Mouse (Mus musculus): ENCODE measurements around the gene Ednra.

Gene Ednra

DNA sequence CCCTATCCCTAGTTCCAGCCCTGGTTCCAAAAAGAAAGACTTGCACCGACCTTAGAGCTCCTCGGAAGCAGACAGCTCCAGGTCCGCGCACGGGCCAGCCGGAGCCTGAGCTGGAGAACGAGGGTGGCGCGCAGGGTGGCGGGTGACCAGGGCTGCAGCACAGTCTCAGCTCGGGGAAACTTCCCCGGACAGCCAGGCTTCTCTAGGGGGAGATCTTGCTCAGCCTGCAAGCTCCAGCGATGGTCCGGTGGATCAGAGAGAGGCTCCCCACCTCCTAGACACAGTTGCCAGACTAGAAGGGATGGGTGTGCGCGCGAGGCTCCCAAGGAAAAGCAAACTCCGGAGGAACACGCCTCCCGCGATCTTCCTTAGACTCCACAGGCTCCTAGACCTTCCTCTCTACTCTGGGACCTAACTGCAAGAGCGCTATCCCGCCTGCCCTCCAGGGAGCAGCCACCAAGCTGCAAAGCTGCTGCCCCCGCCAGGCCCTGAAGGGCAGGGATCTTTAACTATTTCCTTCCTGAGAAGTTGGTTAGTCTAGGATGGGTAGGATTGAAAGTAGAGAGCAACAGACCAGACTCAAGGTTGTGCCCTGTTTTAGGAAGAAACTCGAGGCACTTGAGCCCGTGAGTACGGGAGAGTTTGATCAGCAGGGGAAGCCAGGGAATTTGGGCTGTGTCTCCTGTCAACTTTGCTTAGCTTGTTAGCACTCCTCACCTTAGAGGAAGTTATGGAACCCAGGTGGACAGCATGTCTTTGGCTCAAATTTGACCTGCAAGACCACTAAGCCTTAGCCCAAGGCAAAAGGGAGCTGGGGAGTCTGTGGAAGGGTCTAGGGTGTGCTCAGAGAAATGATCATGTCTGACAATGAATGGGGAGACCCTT is at the start of gene Ednra:
Ednra (minus strand) TSS at position 419 of the 885 bp plus-strand sequence.
- DNase-seq (ENCODE audit: low read depth) = peak; percentile 26

DNA sequence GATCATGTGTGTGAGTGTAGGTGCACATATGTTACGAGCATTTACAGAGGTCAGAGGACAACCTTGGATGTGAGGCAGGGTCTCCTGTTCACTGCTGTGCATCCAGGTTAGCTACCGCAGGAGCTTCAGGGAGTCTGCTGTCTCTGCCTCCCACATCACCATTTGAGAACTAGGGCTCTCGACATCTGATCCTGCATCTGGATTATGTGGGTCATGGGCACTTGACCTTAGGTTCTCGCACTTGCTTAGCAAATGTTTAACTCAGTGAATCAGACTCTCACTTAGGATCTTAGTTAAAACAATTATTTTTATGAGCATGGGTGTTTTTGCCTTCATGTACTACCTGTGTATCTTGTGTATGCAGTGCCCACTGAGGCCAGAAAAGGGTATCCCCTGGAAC is 49.6 kb upstream of the Ednra start:
- no peak for DNase-seq (ENCODE audit: low read depth)

GRCm38 (mm10) chr8:77773256-77773655 is 49.0 kb upstream of the Ednra start:
- DNase-seq (ENCODE audit: low read depth) = no peak

DNA sequence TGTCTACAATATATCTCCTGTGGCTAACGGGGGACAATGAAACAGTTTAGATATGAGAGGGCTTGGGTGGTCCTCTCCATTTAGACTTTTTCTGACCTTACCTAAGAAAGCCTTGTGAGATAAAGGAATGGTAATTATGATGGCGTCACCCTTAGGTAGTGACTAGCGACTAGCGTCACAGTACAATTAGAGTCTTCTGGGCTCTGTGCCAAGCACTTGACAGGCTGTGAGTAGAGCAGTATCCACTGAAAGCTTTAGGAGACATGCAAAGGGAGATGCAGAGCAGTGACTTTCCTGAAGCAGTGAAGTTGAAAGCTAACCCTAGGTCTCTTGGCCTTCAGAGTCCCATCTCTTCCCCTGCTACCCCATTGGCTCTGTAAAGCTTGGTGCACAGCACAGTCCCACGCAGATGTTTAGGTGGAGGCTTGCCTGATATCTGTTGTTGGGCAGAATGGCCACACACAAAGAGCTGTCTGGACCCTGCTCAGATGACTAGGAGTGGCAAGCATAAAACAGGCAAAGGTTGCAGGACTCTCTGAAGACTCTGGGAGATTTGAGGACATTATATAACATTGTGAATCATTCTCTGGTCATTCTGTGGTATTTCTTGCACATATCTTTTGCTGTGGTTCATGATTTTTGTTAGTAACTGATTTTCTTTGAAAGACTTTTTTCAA is 48.1 kb upstream of the Ednra start:
- no peak for DNase-seq (ENCODE audit: low read depth)

DNA sequence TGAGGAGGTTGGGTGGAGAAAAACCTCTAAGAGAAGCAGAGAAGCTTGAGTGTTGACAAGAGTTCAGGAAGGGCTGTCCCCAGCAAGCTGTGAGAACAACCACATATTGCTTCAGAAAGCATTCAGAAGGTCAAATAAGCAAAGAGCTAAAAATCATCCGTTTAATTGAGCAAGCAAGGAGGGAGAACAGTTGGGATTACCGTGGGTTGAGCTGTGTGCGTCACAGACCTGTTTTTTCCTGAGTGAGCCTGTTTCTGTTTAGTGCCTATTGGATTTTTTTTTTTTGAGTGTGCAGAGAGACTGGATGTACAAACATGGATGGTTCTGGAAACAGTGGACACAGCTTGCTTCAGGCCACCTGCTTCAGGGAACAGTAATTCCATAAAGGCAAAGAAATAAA is 46.7 kb upstream of the Ednra start:
- DNase-seq (ENCODE audit: low read depth) = no peak

GRCm38 (mm10) chr8:77768916-77769315 is 44.7 kb upstream of the Ednra start:
- no peak for DNase-seq (ENCODE audit: low read depth)

DNA sequence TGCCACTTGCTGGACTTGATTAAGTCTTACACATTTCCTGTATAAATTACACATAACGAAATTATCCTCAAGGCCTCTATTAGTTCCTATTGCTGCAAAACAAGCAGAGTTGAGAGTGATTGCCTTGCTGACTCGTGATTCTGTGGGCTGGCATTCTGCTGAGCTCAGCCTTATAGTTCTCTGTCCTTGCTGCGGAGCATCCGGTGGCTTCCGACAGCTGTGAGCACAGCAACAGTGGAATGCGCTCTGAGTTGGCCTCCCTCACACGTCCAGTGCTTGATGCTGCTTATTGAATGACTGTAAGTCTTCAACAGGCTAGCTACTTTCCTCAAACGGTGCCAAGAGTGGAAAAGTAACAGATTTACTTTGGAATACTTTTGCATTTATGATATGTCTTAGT is 40.0 kb upstream of the Ednra start:
- no peak for DNase-seq (ENCODE audit: low read depth)

GRCm38 (mm10) chr8:77762967-77763366 is 38.7 kb upstream of the Ednra start:
- DNase-seq (ENCODE audit: low read depth) = no peak

DNA sequence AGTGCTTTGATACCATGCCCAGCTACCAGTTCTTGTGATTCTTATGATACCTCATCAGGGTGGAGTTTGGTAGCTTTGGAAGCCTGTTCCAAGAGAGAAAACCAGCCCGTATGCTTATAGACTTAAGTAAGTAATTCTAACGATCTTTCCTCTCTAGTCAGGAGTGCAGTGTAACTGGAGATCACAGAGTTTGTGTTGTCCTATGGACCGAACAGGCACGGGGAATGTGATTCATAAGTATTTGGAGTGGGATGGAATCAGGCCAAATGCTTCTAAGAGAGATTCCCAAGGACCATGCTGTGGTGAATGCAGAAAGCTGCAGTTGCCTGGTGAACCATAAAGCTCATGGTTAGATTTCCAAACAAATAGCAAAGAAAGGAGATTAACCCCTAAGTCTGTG is 31.2 kb upstream of the Ednra start:
- DNase-seq (ENCODE audit: low read depth) = no peak

DNA sequence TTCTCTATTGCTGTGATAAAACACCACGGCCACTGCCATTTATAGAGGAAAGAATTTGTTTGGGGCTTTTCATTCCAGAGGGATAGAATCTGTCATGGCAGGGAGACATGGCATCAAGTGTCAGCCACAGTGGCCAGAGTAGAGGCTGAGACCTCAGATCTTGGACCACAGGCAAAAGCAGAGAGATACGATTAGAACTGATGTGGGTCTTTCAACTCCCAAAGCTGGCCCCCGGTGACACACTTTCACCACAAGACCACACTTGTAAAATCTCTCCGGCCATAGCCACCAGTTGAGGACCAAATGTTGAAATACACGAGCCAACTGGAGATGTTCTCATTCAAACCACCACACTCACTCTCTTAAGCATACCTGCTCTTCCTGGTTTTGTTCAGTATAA is 29.5 kb upstream of the Ednra start:
- DNase-seq (ENCODE audit: low read depth) = no peak

- no peak for DNase-seq (ENCODE audit: low read depth)
These were observed 27.8 kb upstream of the Ednra start for GRCm38 (mm10) chr8:77752041-77752440.

- DNase-seq (ENCODE audit: low read depth) = no peak
These were observed 26.1 kb upstream of the Ednra start for GRCm38 (mm10) chr8:77750407-77750806.

DNA sequence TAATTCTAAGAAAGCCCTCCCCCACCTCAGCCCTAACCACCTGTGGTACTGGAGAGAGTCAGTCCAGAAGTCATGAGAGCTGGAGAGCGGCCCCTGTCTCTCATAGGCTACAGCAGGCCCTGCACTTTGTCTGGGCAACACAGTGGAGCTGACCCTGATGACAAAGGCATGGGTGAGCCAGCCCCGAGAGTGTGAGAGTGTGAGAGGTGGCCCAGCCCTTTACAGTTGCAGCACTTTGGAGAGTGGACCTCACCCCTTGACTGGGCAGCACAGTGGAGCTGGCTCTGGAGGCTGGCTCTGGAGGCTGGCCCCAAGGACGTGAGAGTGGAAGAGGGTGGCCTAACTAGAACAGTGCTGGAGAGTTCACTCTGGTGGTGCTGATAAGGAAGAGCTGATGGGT is 20.2 kb upstream of the Ednra start:
- DNase-seq (ENCODE audit: low read depth) = no peak

DNA sequence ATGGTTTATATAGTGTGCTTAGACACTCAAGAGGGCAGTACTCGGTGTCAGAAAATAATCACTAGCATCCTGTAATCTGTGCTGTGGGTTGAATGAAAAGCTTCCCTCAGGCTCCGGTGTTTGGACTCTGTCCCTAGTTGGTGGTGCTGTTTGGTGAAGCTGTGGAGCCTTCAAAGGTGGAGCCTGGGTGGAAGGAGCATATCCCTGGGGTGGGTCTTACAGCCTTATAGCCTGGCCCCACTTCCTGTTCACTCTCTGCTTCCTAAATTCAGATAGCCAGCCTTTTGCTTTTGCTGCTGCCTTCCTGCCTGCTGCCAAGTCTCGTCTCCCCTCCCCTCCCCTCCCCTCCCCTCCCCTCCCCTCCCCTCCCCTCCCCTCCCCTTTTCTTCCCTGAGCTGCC is 18.1 kb upstream of the Ednra start:
- no peak for DNase-seq (ENCODE audit: low read depth)

GRCm38 (mm10) chr8:77741050-77741777 is 16.9 kb upstream of the Ednra start:
- no peak for DNase-seq (ENCODE audit: low read depth)

- DNase-seq (ENCODE audit: low read depth) = no peak
These were observed 14.2 kb upstream of the Ednra start for GRCm38 (mm10) chr8:77738419-77738818.

DNA sequence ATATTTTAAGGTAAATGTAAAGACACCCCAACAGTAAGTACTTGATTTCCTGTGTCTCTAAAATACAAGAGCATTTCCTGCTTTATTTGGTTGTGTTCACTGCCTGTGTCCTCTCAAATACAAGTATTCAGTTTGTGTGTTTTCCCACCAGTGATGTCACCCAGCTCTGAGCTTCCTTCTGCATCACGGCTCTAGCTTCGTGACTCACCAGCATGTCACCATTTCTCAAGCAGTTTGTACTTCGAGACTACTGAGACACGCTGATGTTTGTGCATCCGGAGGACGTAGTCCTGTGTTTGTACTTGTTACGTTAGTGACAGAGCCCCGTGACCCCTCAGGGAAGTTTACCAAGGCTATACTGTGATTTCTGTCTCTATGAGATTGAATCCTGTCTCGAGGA is 13.1 kb upstream of the Ednra start:
- DNase-seq (ENCODE audit: low read depth) = peak; percentile 15

GRCm38 (mm10) chr8:77733792-77734191 is 9.5 kb upstream of the Ednra start:
- no peak for DNase-seq (ENCODE audit: low read depth)

DNA sequence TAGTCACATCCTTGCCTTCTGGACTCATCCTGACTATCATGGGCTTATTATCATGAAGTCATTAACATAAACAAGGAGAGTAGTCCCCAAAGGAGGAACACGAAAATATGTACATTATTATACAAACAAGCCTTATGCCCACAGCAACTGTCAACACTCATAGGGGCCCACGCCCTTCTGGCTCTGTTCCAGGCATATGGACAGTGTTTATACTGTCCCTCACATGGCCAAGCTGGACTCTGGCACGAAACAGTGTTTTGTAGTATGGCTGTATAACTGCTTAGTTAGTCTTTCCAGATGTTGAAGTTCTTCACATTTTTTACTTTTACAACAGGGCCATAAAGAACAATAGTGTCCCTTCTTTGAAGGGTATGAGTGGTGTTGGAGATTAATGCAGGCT is 8.7 kb upstream of the Ednra start:
- no peak for DNase-seq (ENCODE audit: low read depth)

GRCm38 (mm10) chr8:77725406-77725805 is 1.1 kb upstream of the Ednra start:
- DNase-seq (ENCODE audit: low read depth) = no peak

DNA sequence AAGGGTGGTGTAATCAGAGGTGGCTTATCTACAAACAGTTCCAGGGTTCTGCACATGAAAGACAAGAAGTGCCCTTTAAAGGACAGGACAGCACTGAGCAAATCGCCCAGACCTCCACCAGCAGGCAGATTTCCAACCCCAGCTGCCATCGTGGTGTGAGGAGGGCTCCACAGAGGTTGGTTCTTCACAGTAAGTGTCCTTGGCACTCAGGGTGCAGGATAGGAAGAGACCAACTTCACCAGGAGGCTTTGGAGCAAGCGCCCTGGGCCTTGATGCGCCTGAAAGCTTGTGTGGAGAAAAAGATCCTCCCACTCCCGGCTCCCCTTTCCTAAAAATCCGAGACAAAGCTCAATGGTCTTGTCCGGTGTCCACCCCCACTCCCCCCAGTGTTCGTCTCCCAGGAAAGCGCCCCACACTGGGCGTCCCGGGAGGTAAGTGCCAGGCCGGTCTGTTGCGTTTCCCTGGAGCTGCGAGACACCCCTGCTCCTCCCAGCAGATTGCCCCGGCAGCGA is 674 bp downstream of the Ednra start:
- DNase-seq (ENCODE audit: low read depth) = no peak

- no peak for DNase-seq (ENCODE audit: low read depth)
These were observed 1.2 kb downstream of the Ednra start for GRCm38 (mm10) chr8:77723018-77723417.

DNA sequence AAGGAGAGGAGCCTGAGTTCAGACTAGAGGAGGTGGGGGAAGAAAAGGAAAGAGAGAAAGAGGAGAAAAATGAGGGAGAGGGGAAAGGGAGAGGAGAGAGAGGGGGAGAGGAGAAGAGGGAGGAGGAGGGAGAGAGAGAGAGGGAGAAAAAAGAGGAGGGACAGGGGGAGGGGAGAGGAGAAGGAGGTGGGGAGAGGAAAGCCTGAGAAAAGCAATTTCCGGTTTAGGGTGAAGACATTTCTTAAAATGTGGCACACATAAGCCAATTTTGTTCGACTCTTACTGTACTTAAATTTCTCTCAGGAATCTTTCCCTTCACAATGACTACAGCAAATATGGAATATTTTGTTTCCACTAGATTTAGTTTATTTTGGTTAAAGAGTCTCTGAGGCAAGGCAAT is 5.3 kb downstream of the Ednra start:
- DNase-seq (ENCODE audit: low read depth) = no peak

Data from fibroblast of lung, adult 2 months (primary cell).